In the genomic region with DNA sequence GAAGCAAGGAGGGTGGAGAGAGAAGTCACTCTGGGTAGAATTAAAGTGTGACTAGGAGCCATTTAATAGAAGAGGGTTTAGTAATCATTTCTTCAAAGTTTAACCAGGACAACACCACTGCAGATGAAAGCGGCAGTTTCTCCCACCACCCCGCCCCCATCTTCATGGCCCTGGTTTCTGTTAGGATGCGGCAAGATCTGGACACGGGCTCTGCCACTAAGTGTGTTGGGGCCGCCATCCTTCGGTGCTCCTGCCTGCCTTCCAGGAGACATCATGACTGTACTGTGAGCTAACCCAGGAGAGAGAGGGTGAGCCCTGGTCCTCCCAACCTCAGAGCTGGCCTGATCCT, we compare ENCODE assay signal across 22 mouse cellular contexts. TPM values are rescaled to one million over a fixed set of nuclear protein-coding genes. Genes with fewer than 3 reads are reported as not detected.
DNase-seq lines count a peak whose midpoint lies in the region; ATAC-seq lines count a peak whose summit lies in the region.
"Had no signal": no experiment of that assay in that cellular context is flagged by ENCODE, and none has a peak within 500 bp of the region (broad histone marks: within the 10 kb centered on the region; RNA-seq: fewer than 3 reads in every experiment).

No protein-coding gene starts in this region.

- DNase-seq in cerebellum, postnatal 25 days = peak; percentile 28 to 31
- no peak for DNase-seq in cerebellum, adult 18-20 months
- no peak for DNase-seq in right cerebral cortex, postnatal 4 days
- no peak for DNase-seq in adipocyte (ENCODE audit: low spot score)
- DNase-seq: adrenal gland, adult 2 months; gastrocnemius, postnatal 25 days; liver; liver, postnatal 0 days; lung, postnatal 14 days; retina, postnatal 1 day; thymus, adult 2 months had no signal

- ATAC-seq in megakaryocyte, adult 5-6 weeks (ENCODE audit: poor library complexity, severe bottlenecking) = no peak
- peak; percentile 28 for ATAC-seq in kidney, embryonic 16.5 days (ENCODE audit: low FRiP score, low TSS enrichment)
- ATAC-seq: forebrain, embryonic 15.5 days; inflammation-experienced regulatory T-cells, adult 6 months; liver, postnatal 0 days had no signal

- H3K27ac ChIP-seq in kidney, embryonic 16.5 days (ENCODE audit: low read length) = peak overlapping the region; percentile 59
- H3K27ac ChIP-seq: embryonic facial prominence, embryonic 13.5 days; forebrain, embryonic 15.5 days; heart, embryonic 10.5 days had no signal

- WGBS in kidney, embryonic 16.5 days = 90% methylated on average over 6 of the region's 6 CpGs

- H3K4me2 ChIP-seq in kidney, embryonic 16.5 days (replicated peaks; ENCODE audit: low read depth, low read length) = no peak overlapping the region
- H3K4me2 ChIP-seq: embryonic facial prominence, embryonic 13.5 days; forebrain, embryonic 15.5 days had no signal

- peaks cover 95% of the 10 kb centered on the region for H3K27me3 ChIP-seq in megakaryocyte, embryonic 14.5 days (replicated peaks)
- no peaks in the 10 kb centered on the region for H3K27me3 ChIP-seq in kidney, embryonic 16.5 days (ENCODE audit: insufficient read depth, low read length)
- H3K27me3 ChIP-seq: forebrain, embryonic 15.5 days had no signal

- H3K36me3 ChIP-seq in megakaryocyte, embryonic 14.5 days (replicated peaks; ENCODE audit: low read length) = no peaks in the 10 kb centered on the region
- H3K36me3 ChIP-seq in kidney, embryonic 16.5 days (ENCODE audit: insufficient read depth, low read length) = no peaks in the 10 kb centered on the region
- H3K36me3 ChIP-seq: embryonic facial prominence, embryonic 13.5 days; forebrain, embryonic 15.5 days; heart, embryonic 10.5 days; hindbrain, embryonic 10.5 days had no signal

- peaks cover 59% of the 10 kb centered on the region for H3K4me1 ChIP-seq in megakaryocyte, embryonic 14.5 days
- no peaks in the 10 kb centered on the region for H3K4me1 ChIP-seq in kidney, embryonic 16.5 days (ENCODE audit: insufficient read depth, low read length)
- H3K4me1 ChIP-seq: embryonic facial prominence, embryonic 13.5 days; forebrain, embryonic 15.5 days; heart, embryonic 10.5 days had no signal

- H3K4me3 ChIP-seq in megakaryocyte, embryonic 14.5 days (replicated peaks) = peak overlapping the region; percentile 60
- no peak overlapping the region for H3K4me3 ChIP-seq in kidney, embryonic 16.5 days (ENCODE audit: low read length)
- H3K4me3 ChIP-seq: embryonic facial prominence, embryonic 13.5 days; forebrain, embryonic 15.5 days; heart, embryonic 10.5 days; hindbrain, embryonic 10.5 days had no signal

- H3K9ac ChIP-seq in kidney, embryonic 16.5 days (replicated peaks; ENCODE audit: low read length) = no peak overlapping the region
- H3K9ac ChIP-seq: embryonic facial prominence, embryonic 13.5 days; forebrain, embryonic 15.5 days; liver, postnatal 0 days had no signal

- peaks cover 13% of the 10 kb centered on the region for H3K9me3 ChIP-seq in megakaryocyte, embryonic 14.5 days
- H3K9me3 ChIP-seq in kidney, embryonic 16.5 days (ENCODE audit: low read length) = no peaks in the 10 kb centered on the region
- H3K9me3 ChIP-seq: forebrain, embryonic 15.5 days; heart, embryonic 10.5 days had no signal

RNA-seq across cellular contexts. Expression of gene Slc22a12, which starts 0.2 kb away (rescaled TPM):
- not detected in 2 replicates for polyA plus RNA-seq in megakaryocyte, embryonic 14.5 days (2012; ENCODE audit: insufficient read depth, low replicate concordance)
- total RNA-seq in megakaryocyte, adult 5-6 weeks (2015) = not detected in 2 replicates
- total RNA-seq in megakaryocyte, adult 5-6 weeks (2017) = not detected in 2 replicates
- polyA plus RNA-seq in kidney, embryonic 16.5 days (2015; fragmentation: Nextera tagmentation; extraction: Ambion mirVana) = 27.4 and 27.7 TPM in 2 replicates
- total RNA-seq: gastrocnemius, postnatal 25 days had no signal
- polyA plus RNA-seq: C2C12; embryonic facial prominence, embryonic 13.5 days; forebrain, embryonic 15.5 days; heart, embryonic 10.5 days; heart, postnatal 0 days; hindbrain, embryonic 10.5 days; inflammation-experienced regulatory T-cells, adult 6 months; liver, postnatal 0 days; stomach, embryonic 16.5 days had no signal

Comparison
In these comparisons a context has a peak if more than half of its experiments do, and no peak if none do; other contexts are left out.
1. DNase-seq: peak in cerebellum, postnatal 25 days (2 of 2); none in cerebellum, adult 18-20 months (0 of 2), right cerebral cortex, postnatal 4 days (single experiment) and adipocyte (single experiment).
2. RNA of gene Slc22a12, which starts 0.2 kb away (polyA plus RNA-seq): 27.4 to 27.7 TPM in kidney, embryonic 16.5 days; not detected in megakaryocyte, embryonic 14.5 days; every median in the first group is over 10 times any median in the second.